Mouse (Mus musculus): ENCODE results near the gene Cyp26a1. TPM values are rescaled to one million over a fixed set of nuclear protein-coding genes. Genes with fewer than 3 reads are reported as not detected.
A peak's percentile ranks its signal among the peaks of the same experiment; 100 is the strongest.

Gene Cyp26a1
- polyA plus RNA-seq, 1 experiment from 2014 or later = 16.4 TPM

DNA sequence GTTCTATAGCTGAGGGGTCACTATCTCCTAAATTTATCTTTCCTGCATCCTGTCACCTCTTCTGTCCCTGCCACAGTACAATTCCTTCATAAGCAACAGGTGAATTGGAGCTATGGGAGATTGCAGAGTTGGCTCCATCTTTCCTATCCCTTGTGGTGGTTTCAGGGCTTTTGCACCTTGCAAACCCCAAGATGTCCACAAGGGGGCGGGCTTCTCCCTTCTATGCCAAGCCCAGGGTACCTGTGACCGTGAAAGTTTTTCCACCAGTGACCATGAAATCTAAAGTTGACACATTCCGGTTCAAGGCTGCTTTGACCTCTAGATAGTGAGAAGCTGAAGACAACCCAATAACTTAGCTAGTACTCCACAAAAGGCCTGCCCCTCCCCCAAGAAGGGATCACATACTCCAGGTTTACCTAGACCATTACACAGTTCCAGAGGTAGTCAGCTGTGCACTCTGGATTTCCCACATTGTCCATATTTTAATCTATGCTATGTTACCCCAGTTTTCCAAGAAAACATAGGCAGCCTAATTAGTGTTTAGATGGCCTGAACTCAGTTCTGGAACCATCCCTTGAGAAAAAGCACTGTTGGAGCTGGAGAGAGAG lies 6.4 kb downstream of the Cyp26a1 start:
- Histone ChIP-seq H3K9ac (replicated peaks; ENCODE audit: low read length) (no peak overlapping the region), H3K4me3 (ENCODE audit: low read depth, low read length) (no peak overlapping the region), H3K36me3 (replicated peaks; ENCODE audit: control insufficient read depth, insufficient read depth, low read depth, low read length) (no peaks in the 10 kb centered on the region), H3K4me2 (ENCODE audit: low read depth, low read length) (no peak overlapping the region), H3K27me3 (ENCODE audit: control insufficient read depth, insufficient read depth, low read length) (peaks cover 19% of the 10 kb centered on the region), H3K27ac (replicated peaks; ENCODE audit: low read depth, low read length) (no peak overlapping the region), H3K9me3 (replicated peaks; ENCODE audit: control insufficient read depth, low read length) (no peaks in the 10 kb centered on the region), H3K4me1 (ENCODE audit: control insufficient read depth, insufficient read depth, low read length) (no peaks in the 10 kb centered on the region)
- ATAC-seq (replicated peaks; ENCODE audit: insufficient number of reproducible peaks, low FRiP score, low TSS enrichment, low read depth) = peak; percentile 48; the same call in 1 of the 2 replicates
- DNase-seq (ENCODE audit: low spot score) = peak; percentile 82
- 10% methylated on average over 3 of the region's 3 CpGs for WGBS

DNA sequence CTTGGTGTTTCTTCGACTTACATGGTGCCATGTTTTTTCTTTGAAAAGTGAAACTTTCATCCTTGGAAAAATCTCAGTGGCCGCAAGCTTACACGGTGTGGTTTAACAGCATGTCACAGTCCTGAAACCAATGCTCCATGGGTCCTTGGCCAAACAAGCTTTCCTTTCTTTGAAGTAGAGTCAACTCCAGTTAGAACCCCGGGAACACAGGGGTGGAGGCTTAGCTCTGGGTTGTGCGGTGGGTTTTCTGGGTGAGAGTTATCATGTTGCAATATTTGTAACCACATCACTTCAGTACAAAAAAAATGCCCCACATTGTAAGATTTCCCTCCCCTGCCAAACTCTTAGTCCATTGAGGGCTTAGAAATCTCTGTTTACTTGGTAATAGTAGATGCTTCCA lies 8.1 kb downstream of the Cyp26a1 start:
- Histone ChIP-seq H3K27ac (replicated peaks; ENCODE audit: low read depth, low read length) (no peak overlapping the region), H3K9ac (replicated peaks; ENCODE audit: low read length) (no peak overlapping the region), H3K27me3 (ENCODE audit: control insufficient read depth, insufficient read depth, low read length) (peaks cover 2% of the 10 kb centered on the region; the same call in 1 of the 2 replicates), H3K4me1 (ENCODE audit: control insufficient read depth, insufficient read depth, low read length) (no peaks in the 10 kb centered on the region), H3K36me3 (replicated peaks; ENCODE audit: control insufficient read depth, insufficient read depth, low read depth, low read length) (no peaks in the 10 kb centered on the region), H3K4me3 (ENCODE audit: low read depth, low read length) (no peak overlapping the region), H3K9me3 (replicated peaks; ENCODE audit: control insufficient read depth, low read length) (no peaks in the 10 kb centered on the region), H3K4me2 (ENCODE audit: low read depth, low read length) (no peak overlapping the region)
- DNase-seq (ENCODE audit: low spot score) (no peak), ATAC-seq (replicated peaks; ENCODE audit: insufficient number of reproducible peaks, low FRiP score, low TSS enrichment, low read depth) (no peak)
- 84% methylated on average over 5 of the region's 5 CpGs for WGBS

GRCm38 (mm10) chr19:37714681-37715080 lies 17.1 kb downstream of the Cyp26a1 start:
- H3K4me3 ChIP-seq (ENCODE audit: low read depth, low read length) = no peak overlapping the region
- no peaks in the 10 kb centered on the region for H3K27me3 ChIP-seq (ENCODE audit: control insufficient read depth, insufficient read depth, low read length)
- no peak overlapping the region for H3K27ac ChIP-seq (replicated peaks; ENCODE audit: low read depth, low read length)
- no peak overlapping the region for H3K4me2 ChIP-seq (ENCODE audit: low read depth, low read length)
- ATAC-seq (replicated peaks; ENCODE audit: insufficient number of reproducible peaks, low FRiP score, low TSS enrichment, low read depth) = no peak
- WGBS = 70% methylated on average over 10 of the region's 10 CpGs
- no peak for DNase-seq (ENCODE audit: low spot score)
- no peaks in the 10 kb centered on the region for H3K36me3 ChIP-seq (replicated peaks; ENCODE audit: control insufficient read depth, insufficient read depth, low read depth, low read length)
- no peak overlapping the region for H3K9ac ChIP-seq (replicated peaks; ENCODE audit: low read length)
- H3K9me3 ChIP-seq (replicated peaks; ENCODE audit: control insufficient read depth, low read length) = no peaks in the 10 kb centered on the region
- no peaks in the 10 kb centered on the region for H3K4me1 ChIP-seq (ENCODE audit: control insufficient read depth, insufficient read depth, low read length)

DNA sequence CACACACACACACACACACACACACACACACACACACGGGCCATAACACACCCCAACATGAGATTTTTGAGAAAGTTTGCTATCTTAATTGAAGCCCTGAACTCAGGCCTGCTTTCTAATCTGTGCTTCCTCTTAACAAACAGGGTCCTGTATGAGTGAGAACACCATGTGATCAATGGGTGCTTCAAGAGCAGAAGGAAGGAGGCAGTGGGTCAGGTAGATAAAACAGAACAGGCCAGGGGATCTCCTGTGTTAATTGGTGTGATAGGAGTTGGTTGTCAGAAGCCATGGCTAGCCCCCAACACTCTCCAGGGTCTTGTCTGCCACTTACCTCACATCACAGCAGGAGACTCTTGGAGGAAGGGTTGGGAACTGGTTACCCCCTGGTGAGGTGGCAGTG lies 18.4 kb downstream of the Cyp26a1 start:
- DNase-seq (ENCODE audit: low spot score) (no peak), ATAC-seq (replicated peaks; ENCODE audit: insufficient number of reproducible peaks, low FRiP score, low TSS enrichment, low read depth) (no peak)
- H3K4me3 ChIP-seq (ENCODE audit: low read depth, low read length) = no peak overlapping the region
- H3K9me3 ChIP-seq (replicated peaks; ENCODE audit: control insufficient read depth, low read length) = no peaks in the 10 kb centered on the region
- H3K36me3 ChIP-seq (replicated peaks; ENCODE audit: control insufficient read depth, insufficient read depth, low read depth, low read length) = no peaks in the 10 kb centered on the region
- 81% methylated on average over 1 of the region's 1 CpGs for WGBS
- H3K27me3 ChIP-seq (ENCODE audit: control insufficient read depth, insufficient read depth, low read length) = no peaks in the 10 kb centered on the region
- no peak overlapping the region for H3K4me2 ChIP-seq (ENCODE audit: low read depth, low read length)
- H3K27ac ChIP-seq (replicated peaks; ENCODE audit: low read depth, low read length) = no peak overlapping the region
- H3K9ac ChIP-seq (replicated peaks; ENCODE audit: low read length) = no peak overlapping the region
- H3K4me1 ChIP-seq (ENCODE audit: control insufficient read depth, insufficient read depth, low read length) = no peaks in the 10 kb centered on the region

- no peak overlapping the region for H3K9ac ChIP-seq (replicated peaks; ENCODE audit: low read length)
- 81% methylated on average over 12 of the region's 12 CpGs for WGBS
- no peaks in the 10 kb centered on the region for H3K36me3 ChIP-seq (replicated peaks; ENCODE audit: control insufficient read depth, insufficient read depth, low read depth, low read length)
- H3K4me1 ChIP-seq (ENCODE audit: control insufficient read depth, insufficient read depth, low read length) = no peaks in the 10 kb centered on the region
- H3K27me3 ChIP-seq (ENCODE audit: control insufficient read depth, insufficient read depth, low read length) = no peaks in the 10 kb centered on the region
- peak; percentile 67; the same call in 1 of the 2 replicates for ATAC-seq (replicated peaks; ENCODE audit: insufficient number of reproducible peaks, low FRiP score, low TSS enrichment, low read depth)
- H3K9me3 ChIP-seq (replicated peaks; ENCODE audit: control insufficient read depth, low read length) = no peaks in the 10 kb centered on the region
- DNase-seq (ENCODE audit: low spot score) = peak; percentile 16
- H3K4me3 ChIP-seq (ENCODE audit: low read depth, low read length) = no peak overlapping the region
- H3K4me2 ChIP-seq (ENCODE audit: low read depth, low read length) = no peak overlapping the region
- no peak overlapping the region for H3K27ac ChIP-seq (replicated peaks; ENCODE audit: low read depth, low read length)
Measured at GRCm38 (mm10) chr19:37716524-37717175, 19.1 kb downstream of the Cyp26a1 start.

GRCm38 (mm10) chr19:37719166-37719565 lies 21.6 kb downstream of the Cyp26a1 start:
- Histone ChIP-seq H3K4me2 (ENCODE audit: low read depth, low read length) (no peak overlapping the region), H3K9me3 (replicated peaks; ENCODE audit: control insufficient read depth, low read length) (no peaks in the 10 kb centered on the region), H3K4me1 (ENCODE audit: control insufficient read depth, insufficient read depth, low read length) (no peaks in the 10 kb centered on the region), H3K27me3 (ENCODE audit: control insufficient read depth, insufficient read depth, low read length) (no peaks in the 10 kb centered on the region), H3K27ac (replicated peaks; ENCODE audit: low read depth, low read length) (no peak overlapping the region), H3K9ac (replicated peaks; ENCODE audit: low read length) (no peak overlapping the region), H3K4me3 (ENCODE audit: low read depth, low read length) (no peak overlapping the region), H3K36me3 (replicated peaks; ENCODE audit: control insufficient read depth, insufficient read depth, low read depth, low read length) (no peaks in the 10 kb centered on the region)
- 29% methylated on average over 1 of the region's 1 CpGs for WGBS
- DNase-seq (ENCODE audit: low spot score) = no peak
- no peak for ATAC-seq (replicated peaks; ENCODE audit: insufficient number of reproducible peaks, low FRiP score, low TSS enrichment, low read depth)

DNA sequence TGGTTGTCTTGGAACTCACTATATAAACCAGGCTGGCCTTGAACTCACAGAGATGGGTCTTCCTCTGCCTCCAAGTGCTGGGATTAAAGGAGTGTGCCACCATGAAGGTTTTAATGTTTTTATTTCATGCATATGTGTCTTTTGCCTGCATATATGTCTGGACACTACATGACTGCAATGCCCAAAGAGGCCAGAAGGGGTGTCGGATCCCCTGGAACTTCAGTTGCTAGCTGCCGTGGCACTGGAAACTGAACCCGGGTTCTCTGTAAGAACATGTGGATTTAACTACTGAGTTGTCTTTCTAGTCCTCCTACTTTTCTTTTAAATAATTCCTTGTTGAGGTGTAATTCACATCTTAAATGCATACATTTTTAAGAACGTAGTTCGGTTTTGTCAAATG lies 27.0 kb downstream of the Cyp26a1 start:
- no peaks in the 10 kb centered on the region for H3K9me3 ChIP-seq (replicated peaks; ENCODE audit: control insufficient read depth, low read length)
- WGBS = 95% methylated on average over 5 of the region's 5 CpGs
- no peak overlapping the region for H3K4me2 ChIP-seq (ENCODE audit: low read depth, low read length)
- H3K9ac ChIP-seq (replicated peaks; ENCODE audit: low read length) = no peak overlapping the region
- ATAC-seq (replicated peaks; ENCODE audit: insufficient number of reproducible peaks, low FRiP score, low TSS enrichment, low read depth) = no peak
- H3K36me3 ChIP-seq (replicated peaks; ENCODE audit: control insufficient read depth, insufficient read depth, low read depth, low read length) = no peaks in the 10 kb centered on the region
- no peak overlapping the region for H3K4me3 ChIP-seq (ENCODE audit: low read depth, low read length)
- no peak overlapping the region for H3K27ac ChIP-seq (replicated peaks; ENCODE audit: low read depth, low read length)
- no peaks in the 10 kb centered on the region for H3K27me3 ChIP-seq (ENCODE audit: control insufficient read depth, insufficient read depth, low read length)
- H3K4me1 ChIP-seq (ENCODE audit: control insufficient read depth, insufficient read depth, low read length) = no peaks in the 10 kb centered on the region
- no peak for DNase-seq (ENCODE audit: low spot score)

DNA sequence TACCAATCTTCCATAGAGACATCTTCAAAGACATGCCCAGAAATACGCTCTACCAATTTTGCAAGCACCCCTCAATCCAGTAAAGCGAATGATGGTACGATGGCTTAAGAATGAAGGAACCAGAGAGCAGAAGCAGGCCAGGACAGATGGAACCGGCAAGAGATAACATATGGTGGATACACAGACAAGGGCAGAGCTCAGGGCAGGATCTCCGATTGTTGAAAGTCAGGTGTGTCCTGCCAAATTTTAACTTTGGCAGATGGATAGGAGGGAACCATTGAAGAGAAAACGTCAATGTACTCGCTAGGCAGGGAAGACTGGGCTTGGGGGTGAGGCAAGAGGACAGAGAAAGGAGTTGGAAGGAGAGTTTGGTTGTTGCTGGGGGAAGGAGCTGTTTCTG lies 29.0 kb downstream of the Cyp26a1 start:
- Histone ChIP-seq H3K36me3 (replicated peaks; ENCODE audit: control insufficient read depth, insufficient read depth, low read depth, low read length) (no peaks in the 10 kb centered on the region), H3K27ac (replicated peaks; ENCODE audit: low read depth, low read length) (no peak overlapping the region), H3K4me2 (ENCODE audit: low read depth, low read length) (no peak overlapping the region), H3K9ac (replicated peaks; ENCODE audit: low read length) (no peak overlapping the region), H3K4me3 (ENCODE audit: low read depth, low read length) (no peak overlapping the region), H3K9me3 (replicated peaks; ENCODE audit: control insufficient read depth, low read length) (no peaks in the 10 kb centered on the region), H3K4me1 (ENCODE audit: control insufficient read depth, insufficient read depth, low read length) (no peaks in the 10 kb centered on the region), H3K27me3 (ENCODE audit: control insufficient read depth, insufficient read depth, low read length) (no peaks in the 10 kb centered on the region)
- DNase-seq (ENCODE audit: low spot score) = no peak
- 92% methylated on average over 7 of the region's 7 CpGs for WGBS
- no peak for ATAC-seq (replicated peaks; ENCODE audit: insufficient number of reproducible peaks, low FRiP score, low TSS enrichment, low read depth)

Measured in embryonic facial prominence, embryonic 11.5 days (tissue).